Mouse (Mus musculus) liver, embryonic 11.5 days (tissue): Measurements from ENCODE around the gene Ccdc153. TPM values are rescaled to one million over a fixed set of nuclear protein-coding genes. Genes with fewer than 3 reads are reported as not detected.

ENCODE experiments used
- ATAC-seq: fragments of 200-750 bp; cut with Nextera tagmentation; replicated peaks from 2 replicates; pipeline ENCODE4 v1.8.0; 2017; ENCODE audit warnings: moderate number of reproducible peaks, mild to moderate bottlenecking, moderate TSS enrichment, moderate library complexity; ENCODE audit not compliant: low FRiP score
- DNase-seq: peaks from one replicate; pipeline ENCODE4 v3.0.0-alpha.2; 2017; ENCODE audit warnings: low spot score
- H3K27ac ChIP-seq: fragments of 300-500 bp; sonication (generic); 2 replicates; pipeline ENCODE4 v1.5.1; 2014; ENCODE audit warnings: mild to moderate bottlenecking, low read depth, low read length, control low read depth
- H3K27me3 ChIP-seq: fragments of 300-500 bp; sonication (generic); replicated peaks from 2 replicates; pipeline ENCODE4 v1.6.1; 2014; ENCODE audit warnings: low read length, mixed read lengths; ENCODE audit not compliant: control insufficient read depth, insufficient read depth
- H3K36me3 ChIP-seq: fragments of 300-500 bp; sonication (generic); 2 replicates; pipeline ENCODE4 v1.6.1; 2014; ENCODE audit warnings: mild to moderate bottlenecking, low read length, moderate library complexity, mixed read lengths; ENCODE audit not compliant: control insufficient read depth, insufficient read depth
- H3K4me1 ChIP-seq: fragments of 300-500 bp; sonication (generic); replicated peaks from 2 replicates; pipeline ENCODE4 v1.6.1; 2014; ENCODE audit warnings: low read length, mixed read lengths; ENCODE audit not compliant: control insufficient read depth, insufficient read depth
- H3K4me2 ChIP-seq: fragments of 300-500 bp; sonication (generic); 2 replicates; pipeline ENCODE4 v1.6.1; 2014; ENCODE audit warnings: mild to moderate bottlenecking, control low read depth, moderate library complexity
- H3K4me3 ChIP-seq: fragments of 300-500 bp; sonication (generic); 2 replicates; pipeline ENCODE4 v1.5.1; 2014; ENCODE audit warnings: low read depth, low read length, control low read depth
- H3K9ac ChIP-seq: fragments of 300-500 bp; sonication (generic); 2 replicates; pipeline ENCODE4 v1.6.1; 2014; ENCODE audit warnings: low read depth, low read length, control low read depth
- H3K9me3 ChIP-seq: fragments of 300-500 bp; sonication (generic); 2 replicates; pipeline ENCODE4 v1.6.1; 2016; ENCODE audit warnings: low read length, inconsistent platforms, mixed read lengths; ENCODE audit not compliant: control insufficient read depth
- WGBS: fragments of 180-500 bp; shearing (Covaris S2); extraction: QIAGEN DNeasy Blood & Tissue Kit; methylation state at CpG from one replicate; pipeline ENCODE4 v1.1.7; 2014; 5-methylcytosine and 5-hydroxymethylcytosine counted together
- polyA plus RNA-seq: library from polyadenylated mRNA; unstranded; fragments of >200 nt; fragmentation: Nextera tagmentation; extraction: Ambion mirVana; gene quantifications from 2 replicates; pipeline ENCODE4 v1.2.1, GENCODE M21; 2014

Gene Ccdc153
- polyA plus RNA-seq, 1 experiment from 2014 or later = not detected

DNA sequence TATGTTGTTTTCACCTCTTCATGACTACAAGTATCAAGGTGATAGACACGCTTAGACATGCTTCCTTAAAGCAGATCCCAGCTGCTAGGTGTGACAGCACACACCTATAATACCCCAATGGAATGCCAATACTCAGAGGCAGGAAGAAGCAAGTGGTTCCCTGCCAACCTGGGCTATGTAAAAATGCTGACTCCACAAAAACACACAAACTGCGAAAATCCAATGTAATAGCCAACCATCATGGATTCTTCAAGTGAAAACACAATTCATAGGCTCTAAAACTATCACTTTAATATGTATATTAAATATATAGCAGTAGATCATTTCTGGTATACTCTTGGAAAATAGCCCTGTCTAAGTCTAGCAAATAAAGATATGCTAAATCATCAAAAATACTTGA, 32.6 kb upstream of the Ccdc153 start:
- no peak overlapping the region for H3K9ac ChIP-seq
- H3K4me3 ChIP-seq = no peak overlapping the region
- ATAC-seq = no peak
- H3K36me3 ChIP-seq = 0 out of 2 replicates have a peak, but pooled peaks cover 2% of the 10 kb centered on the region
- DNase-seq = no peak
- no peaks in the 10 kb centered on the region for H3K27me3 ChIP-seq
- H3K4me2 ChIP-seq = no peak overlapping the region
- WGBS = 91% methylated on average over 2 of the region's 2 CpGs
- H3K27ac ChIP-seq = no peak overlapping the region
- H3K4me1 ChIP-seq = peaks cover 3% of the 10 kb centered on the region; the same call in 1 of the 2 replicates
- no peaks in the 10 kb centered on the region for H3K9me3 ChIP-seq

DNA sequence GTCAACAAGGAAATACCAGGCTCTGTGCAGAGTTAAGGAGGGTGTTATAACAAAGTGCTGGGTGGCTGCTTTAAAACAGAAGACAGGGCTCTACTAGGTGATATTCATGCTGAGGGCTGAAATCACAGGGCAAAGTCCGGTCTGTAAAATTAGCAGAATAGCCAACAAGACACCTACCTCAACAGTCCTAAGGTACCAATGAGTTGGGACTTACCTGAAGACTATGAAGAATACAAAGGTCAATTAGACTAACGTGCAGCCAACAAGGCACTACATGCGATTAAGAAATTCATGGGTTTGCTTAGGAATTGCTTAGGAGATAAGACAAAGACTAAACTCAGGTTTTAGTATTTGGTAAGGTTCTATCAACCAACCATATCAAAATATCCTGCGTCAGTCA, 31.1 kb upstream of the Ccdc153 start:
- Histone ChIP-seq H3K4me2 (no peak overlapping the region), H3K36me3 (0 out of 2 replicates have a peak, but pooled peaks cover 2% of the 10 kb centered on the region), H3K4me3 (no peak overlapping the region), H3K4me1 (peaks cover 3% of the 10 kb centered on the region; the same call in 1 of the 2 replicates), H3K9ac (no peak overlapping the region), H3K9me3 (no peaks in the 10 kb centered on the region), H3K27ac (no peak overlapping the region), H3K27me3 (no peaks in the 10 kb centered on the region)
- 94% methylated on average over 4 of the region's 4 CpGs for WGBS
- DNase-seq (no peak), ATAC-seq (no peak)

DNA sequence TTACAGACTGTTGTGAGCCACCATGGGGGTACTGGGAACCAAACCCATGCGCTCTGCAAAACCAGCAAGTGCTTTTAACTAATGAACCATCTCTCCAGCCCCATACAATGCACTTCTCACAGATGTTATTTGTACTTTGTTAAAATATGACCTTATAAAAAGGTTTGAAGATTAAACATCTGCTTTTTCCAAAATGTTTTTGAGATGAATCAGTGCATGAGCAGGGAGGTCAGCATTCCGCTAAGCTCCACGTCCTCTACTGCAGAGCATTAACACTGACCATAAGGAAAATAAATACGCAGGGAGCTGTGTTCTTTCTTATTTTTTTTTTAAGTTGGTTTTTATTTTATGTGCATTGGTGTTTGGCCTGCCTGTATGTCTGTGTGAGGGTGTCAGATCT, 28.1 kb upstream of the Ccdc153 start:
- no peak overlapping the region for H3K27ac ChIP-seq
- no peak for ATAC-seq
- H3K9ac ChIP-seq = no peak overlapping the region
- no peak overlapping the region for H3K4me2 ChIP-seq
- H3K36me3 ChIP-seq = 0 out of 2 replicates have a peak, but pooled peaks cover 2% of the 10 kb centered on the region
- H3K9me3 ChIP-seq = no peaks in the 10 kb centered on the region
- no peak overlapping the region for H3K4me3 ChIP-seq
- no peak for DNase-seq
- no peaks in the 10 kb centered on the region for H3K27me3 ChIP-seq
- H3K4me1 ChIP-seq = peaks cover 3% of the 10 kb centered on the region; the same call in 1 of the 2 replicates
- WGBS = 93% methylated on average over 4 of the region's 4 CpGs

DNA sequence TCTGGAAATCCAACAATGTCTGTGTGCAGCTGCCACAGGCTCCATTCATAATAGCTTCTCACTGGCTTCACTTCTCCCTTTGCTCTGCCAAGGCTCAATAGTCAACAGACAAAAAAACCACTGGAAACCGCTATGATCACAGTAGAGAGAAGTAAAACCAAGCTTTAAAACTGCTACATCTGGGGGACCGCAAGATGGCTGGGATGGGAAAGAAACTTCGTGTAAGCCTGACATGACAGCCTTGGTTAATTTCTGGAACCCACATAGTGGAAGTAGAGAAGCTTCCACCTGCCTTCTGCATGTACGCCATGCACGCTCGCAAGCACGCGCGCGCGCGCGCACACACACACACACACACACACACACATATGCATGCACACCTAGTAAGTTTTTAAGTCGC, 26.9 kb upstream of the Ccdc153 start:
- Histone ChIP-seq H3K27me3 (no peaks in the 10 kb centered on the region), H3K36me3 (0 out of 2 replicates have a peak, but pooled peaks cover 2% of the 10 kb centered on the region), H3K9me3 (no peaks in the 10 kb centered on the region), H3K27ac (no peak overlapping the region), H3K9ac (no peak overlapping the region), H3K4me2 (no peak overlapping the region), H3K4me1 (no peaks in the 10 kb centered on the region; the same call in 1 of the 2 replicates), H3K4me3 (no peak overlapping the region)
- 91% methylated on average over 14 of the region's 14 CpGs for WGBS
- ATAC-seq (no peak), DNase-seq (no peak)

DNA sequence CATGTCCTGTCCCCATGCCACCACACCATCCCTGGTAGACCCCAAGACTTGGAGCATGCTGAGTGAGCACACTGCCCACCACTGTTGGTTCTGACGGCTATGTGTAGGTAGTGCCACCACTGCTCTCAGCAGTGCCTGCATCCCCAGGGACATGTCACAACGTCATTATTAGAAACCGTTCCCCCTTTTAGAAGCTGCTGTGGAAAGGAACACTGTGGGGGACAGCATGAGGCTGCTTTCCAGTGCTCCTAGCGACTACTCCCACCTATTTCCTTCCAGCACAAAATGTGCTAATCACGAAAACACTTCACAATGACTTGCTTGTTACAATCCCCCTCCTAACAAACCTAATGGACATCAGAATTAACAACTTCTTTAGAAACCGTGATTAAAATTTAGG, 14.5 kb upstream of the Ccdc153 start:
- Histone ChIP-seq H3K27me3 (no peaks in the 10 kb centered on the region), H3K9me3 (no peaks in the 10 kb centered on the region), H3K4me1 (0 out of 2 replicates have a peak, but pooled peaks cover 7% of the 10 kb centered on the region), H3K4me3 (no peak overlapping the region), H3K9ac (no peak overlapping the region), H3K4me2 (no peak overlapping the region), H3K36me3 (peaks cover 2% of the 10 kb centered on the region), H3K27ac (no peak overlapping the region)
- 71% methylated on average over 6 of the region's 6 CpGs for WGBS
- DNase-seq = no peak
- ATAC-seq = no peak

DNA sequence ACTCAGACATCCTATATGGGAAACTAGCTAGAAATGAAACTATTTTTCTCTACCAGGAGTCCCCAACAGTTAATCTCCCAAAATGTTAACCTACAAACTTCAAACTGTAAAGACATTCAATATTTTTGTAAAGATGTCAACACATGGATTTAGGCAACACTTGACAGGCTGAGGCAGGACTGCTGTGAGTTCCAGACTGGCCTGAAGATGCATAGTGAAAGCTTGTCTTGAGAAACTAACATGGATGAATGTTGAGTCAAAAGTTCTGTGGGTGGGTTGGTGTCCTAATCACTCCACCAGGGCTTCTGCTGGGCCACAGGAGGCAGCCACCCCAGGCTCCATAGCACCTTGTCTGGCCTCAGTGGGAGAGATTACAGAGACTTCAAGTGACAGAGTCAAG, 8.9 kb upstream of the Ccdc153 start:
- H3K4me1 ChIP-seq = peaks cover 19% of the 10 kb centered on the region
- H3K36me3 ChIP-seq = no peaks in the 10 kb centered on the region
- no peak for DNase-seq
- H3K9me3 ChIP-seq = no peaks in the 10 kb centered on the region
- 0 out of 2 replicates have a peak overlapping the region, but pooled peaks have one; percentile 31 for H3K9ac ChIP-seq
- H3K4me3 ChIP-seq = peak overlapping the region; percentile 91; the same call in 1 of the 2 replicates
- H3K27ac ChIP-seq = no peak overlapping the region
- H3K27me3 ChIP-seq = no peaks in the 10 kb centered on the region
- ATAC-seq = no peak
- H3K4me2 ChIP-seq = peak overlapping the region; percentile 85

DNA sequence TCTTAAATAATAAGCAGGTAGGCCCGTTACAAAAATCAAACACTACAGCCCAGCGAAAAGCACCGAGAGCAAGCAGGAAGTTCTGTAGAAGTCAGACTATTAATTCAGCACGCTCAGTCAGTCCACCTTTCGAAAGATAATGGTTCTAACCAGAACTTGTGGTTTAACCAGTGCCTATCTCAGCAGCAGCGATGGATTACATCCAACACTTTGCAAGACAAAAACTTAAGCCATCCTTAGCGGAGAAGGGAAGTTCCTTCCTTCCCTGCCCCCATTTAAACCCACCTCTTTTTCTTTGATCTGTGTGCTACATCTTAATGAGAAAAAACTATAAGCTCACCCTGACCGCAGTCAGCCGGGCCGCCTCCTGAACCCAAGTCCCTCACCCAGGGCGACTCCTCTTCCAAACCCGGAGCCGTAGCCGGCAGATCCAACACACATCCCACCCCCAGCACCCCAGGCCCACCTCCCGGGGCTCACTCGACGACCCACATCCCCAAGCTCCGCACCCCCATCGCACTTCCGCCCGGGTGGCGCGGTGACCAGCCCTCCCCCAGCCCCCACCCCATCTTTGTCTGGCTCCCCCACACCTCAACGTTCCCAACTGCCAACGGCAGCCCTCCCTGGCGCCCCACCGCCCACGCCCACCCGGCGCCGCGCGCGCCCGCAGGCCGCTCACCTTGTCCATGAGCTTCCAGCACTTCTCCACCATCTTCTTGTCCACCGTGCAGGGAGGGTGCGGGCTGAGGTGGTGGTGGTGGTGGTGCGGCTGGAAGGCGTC, 7.3 kb upstream of the Ccdc153 start:
- Histone ChIP-seq H3K27ac (peak overlapping the region; percentile 94), H3K9me3 (no peaks in the 10 kb centered on the region), H3K36me3 (no peaks in the 10 kb centered on the region), H3K4me1 (peaks cover 16% of the 10 kb centered on the region), H3K27me3 (no peaks in the 10 kb centered on the region), H3K9ac (peak overlapping the region; percentile 90), H3K4me3 (peak overlapping the region; percentile 91), H3K4me2 (peak overlapping the region; percentile 85)
- under 1% methylated on average over 40 of the region's 40 CpGs for WGBS
- ATAC-seq = peak; percentile 67
- no peak for DNase-seq

DNA sequence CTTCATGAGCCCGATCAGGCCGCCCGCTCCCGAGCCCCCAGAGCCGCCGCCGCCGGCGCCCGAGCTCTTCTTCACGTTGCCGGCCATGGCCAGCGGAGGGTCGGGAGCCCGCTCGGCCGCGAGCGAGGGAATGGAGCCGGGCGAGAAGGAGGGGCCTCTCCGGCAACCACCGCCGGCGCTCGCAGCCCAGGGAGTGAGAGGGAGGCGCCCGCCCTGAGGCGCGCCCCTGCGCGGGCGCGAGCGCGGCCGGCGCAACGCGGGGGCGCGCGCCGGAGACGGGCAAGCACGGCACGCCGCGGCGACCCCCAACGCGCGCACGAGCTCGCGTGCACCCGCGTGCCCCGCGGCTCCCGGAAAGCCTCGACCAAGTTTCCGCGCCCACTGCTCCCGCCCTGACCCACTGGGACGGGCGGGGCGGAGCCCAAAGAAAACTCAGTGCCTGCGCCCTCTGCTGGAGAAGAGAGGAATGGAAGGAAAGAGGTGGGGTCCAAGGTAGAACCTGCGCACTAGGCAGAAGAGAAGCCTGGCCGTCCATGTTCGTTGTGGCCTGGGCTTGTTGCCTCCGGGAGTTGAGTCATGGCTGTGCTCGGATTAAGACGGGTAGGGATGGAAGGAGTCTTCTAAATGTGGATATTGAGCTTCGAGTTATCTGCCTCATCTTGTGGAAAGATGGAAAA, 6.5 kb upstream of the Ccdc153 start, which contains the start of gene Cbl:
Gene Cbl, minus strand, starts transcription at position 248 of the 677 bp plus-strand sequence.
- Histone ChIP-seq H3K36me3 (no peaks in the 10 kb centered on the region), H3K27me3 (no peaks in the 10 kb centered on the region), H3K4me2 (peak within 1 kb of the TSS; percentile 85), H3K4me3 (peak within 1 kb of the TSS; percentile 91), H3K9me3 (no peaks in the 10 kb centered on the region), H3K4me1 (peaks cover 15% of the 10 kb centered on the region), H3K27ac (peak within 1 kb of the TSS; percentile 94), H3K9ac (peak within 1 kb of the TSS; percentile 90)
- WGBS = under 1% methylated on average over 72 of the region's 76 CpGs
- ATAC-seq (peak; percentile 92), DNase-seq (peak; percentile 99)
